Mouse (Mus musculus): ENCODE measurements at regions not wholly inside any gene's neighbourhood (a gene's known extent, or its start where the extent isn't known, plus 50 kb on each side); places are given as distances from the start of the nearest gene placed in this dataset.

DNA sequence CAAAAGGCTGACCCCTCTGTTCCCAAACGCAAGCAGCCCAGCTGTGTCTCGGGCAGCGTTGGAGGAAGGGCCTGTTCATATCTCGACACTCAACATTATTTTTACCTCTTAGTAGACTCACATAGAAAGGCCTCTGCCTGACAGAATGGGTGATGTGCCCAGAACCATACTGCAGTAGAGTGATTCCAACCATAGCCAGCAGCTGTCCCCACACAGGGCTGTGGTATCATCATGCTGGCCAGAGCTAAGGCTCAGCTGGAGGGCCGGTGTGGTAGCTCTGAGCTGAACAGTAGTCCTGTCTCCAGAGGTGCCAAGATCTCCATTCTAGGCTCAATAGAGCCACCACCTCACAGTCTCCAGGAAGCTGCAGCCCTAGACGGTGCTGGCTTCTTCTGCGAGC is 437.3 kb downstream of the Matn1 start:
- no peak for DNase-seq

GRCm38 (mm10) chr4:131383862-131384261 is 439.7 kb downstream of the Matn1 start:
- DNase-seq = no peak

DNA sequence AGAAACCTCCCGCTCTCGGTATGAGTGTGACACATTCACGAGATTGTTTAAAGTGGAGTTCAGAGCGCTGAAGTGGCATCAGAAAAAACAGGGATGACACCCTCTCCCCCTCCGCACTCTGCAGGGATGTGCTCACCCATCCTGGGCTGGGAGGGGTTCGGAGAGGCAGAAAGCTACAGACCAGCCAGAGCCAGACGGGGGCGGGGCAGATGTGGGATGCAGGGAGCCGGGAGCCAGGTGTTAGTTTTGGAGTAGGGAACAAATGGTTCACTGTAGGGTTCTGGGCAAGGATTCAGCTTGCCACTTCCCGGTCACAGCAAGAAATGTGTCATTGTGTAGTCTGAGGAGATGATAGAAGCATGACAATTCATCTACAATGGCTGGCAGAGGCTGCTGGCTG is 442.8 kb downstream of the Matn1 start:
- no peak for DNase-seq

DNA sequence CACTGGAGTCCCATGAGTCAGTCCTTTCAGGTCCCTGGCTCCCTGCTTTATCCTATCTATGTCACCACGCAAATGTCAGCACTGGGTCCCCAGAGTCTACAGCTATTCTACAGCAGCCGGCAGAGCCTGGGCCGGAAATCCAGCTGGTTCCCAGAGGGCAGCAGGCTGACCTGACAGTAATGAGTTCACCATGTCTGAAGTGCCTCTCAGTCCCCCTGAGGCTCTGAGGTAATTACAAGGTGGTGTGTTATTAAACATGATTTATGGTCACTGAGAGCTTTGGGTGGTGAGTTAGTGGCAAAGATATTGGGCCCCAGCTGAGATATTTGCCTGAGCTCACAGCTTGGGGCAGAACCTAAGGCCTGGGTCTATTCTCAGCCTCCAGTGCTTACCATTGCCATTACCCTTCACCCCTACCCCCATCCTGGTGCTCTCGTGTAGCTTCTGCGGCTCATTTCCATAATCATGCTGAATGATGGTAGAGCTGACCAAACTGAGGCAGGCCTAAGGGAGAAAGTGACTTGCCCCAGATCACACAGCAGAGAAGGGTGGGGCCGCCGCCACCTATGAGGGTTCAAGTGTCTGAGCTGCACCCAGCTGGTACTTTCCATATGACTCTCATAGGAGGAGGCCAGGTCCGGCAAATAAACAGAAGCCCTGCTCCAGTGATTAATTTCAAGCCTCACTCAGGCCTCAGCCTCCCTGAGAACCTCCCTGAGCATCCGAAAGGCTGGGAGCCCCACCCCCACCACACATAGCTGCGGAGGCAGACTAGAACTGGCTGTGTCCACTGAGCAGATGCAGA is 446.8 kb downstream of the Ptpru start:
- peak; percentile 25 for DNase-seq

DNA sequence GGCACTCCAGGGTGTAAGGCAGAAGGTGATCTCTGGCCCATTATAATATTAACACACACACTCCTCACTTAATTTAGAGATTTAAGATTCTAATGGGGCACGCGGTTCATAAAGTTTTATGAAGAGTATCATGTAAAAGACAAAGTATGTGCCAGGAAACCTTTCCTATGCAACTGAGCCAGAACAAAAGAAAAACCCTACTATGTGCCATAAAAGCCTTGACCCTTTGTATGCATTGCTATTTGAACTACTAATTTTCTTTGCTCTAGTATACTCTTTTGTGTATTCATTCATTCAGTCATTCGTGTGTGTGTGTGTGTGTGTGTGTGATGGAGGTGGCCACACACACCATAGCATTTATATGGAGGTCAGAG is 446.2 kb downstream of the Ptpru start:
- no peak for DNase-seq

GRCm38 (mm10) chr4:131392478-131392877 is 445.6 kb downstream of the Ptpru start:
- DNase-seq = no peak

DNA sequence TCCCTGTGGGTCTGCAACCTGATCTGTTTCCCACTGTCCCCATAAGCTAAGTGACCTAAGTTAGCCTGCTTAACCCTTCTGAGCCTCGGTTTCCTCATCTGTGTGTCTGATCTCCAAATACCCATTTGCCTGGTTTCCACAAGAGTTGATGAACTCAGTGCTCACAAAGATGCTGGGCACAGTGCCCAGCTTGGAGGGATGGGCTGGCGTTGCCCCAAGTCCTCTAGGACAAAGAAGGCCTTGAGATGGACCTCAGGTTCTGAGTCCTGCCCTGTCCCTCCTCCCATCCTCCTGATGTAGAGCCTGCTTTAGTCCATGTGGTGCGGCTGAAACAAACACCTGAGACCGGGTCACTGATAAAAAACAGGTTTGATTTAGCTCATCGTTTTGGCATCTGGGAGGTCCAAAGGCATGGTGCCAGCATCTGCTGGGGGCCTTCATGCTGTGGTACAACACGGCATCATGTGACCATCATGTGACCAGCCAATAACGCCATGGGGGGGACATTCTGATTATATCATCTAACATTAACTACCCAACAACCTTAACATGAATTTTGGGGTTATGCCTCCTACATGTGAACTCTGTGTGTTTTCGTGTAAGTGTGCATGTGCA is 441.8 kb downstream of the Ptpru start:
- no peak for DNase-seq

DNA sequence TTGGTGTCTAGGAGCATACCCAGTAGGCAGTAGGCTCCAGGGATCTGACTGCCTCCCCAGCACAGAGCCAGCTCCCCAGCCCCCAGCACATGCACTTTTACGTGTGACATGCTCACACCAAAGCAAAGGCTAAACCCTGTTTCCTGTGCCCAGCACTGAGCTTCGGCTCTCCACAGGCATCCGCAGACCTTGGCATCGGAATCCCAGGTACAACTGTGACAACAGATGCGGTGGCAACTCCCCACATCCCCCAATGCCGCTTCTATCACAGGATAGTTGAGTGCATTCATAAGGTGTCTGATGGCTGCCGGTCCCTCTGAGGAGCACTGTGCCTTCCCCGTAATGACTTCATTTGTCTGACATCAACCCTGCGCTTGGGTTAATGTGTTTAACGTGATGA is 440.9 kb downstream of the Ptpru start:
- DNase-seq = no peak

DNA sequence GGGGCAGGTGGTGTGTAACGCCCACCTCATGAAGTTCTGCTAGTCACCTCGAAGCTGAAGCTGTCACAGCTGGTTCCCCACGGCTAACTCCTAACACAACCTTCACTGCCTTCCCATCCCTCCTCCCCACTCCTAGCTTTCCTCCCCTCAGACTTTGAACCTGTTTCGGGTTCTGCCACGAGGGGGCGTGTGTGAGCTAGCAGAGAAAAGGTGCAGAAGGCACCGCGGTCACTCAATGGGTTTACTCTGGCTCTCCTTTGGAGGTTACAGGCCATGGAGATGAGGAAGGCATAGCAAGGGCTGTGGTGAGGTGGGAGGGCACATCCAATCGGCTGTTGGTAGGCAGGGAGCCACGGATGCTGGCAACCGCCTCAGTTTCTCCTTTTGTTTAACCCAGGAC is 437.3 kb downstream of the Ptpru start:
- DNase-seq = peak; percentile 46

- no peak for DNase-seq
Measured at GRCm38 (mm10) chr4:131401255-131401654, 436.8 kb downstream of the Ptpru start.

DNA sequence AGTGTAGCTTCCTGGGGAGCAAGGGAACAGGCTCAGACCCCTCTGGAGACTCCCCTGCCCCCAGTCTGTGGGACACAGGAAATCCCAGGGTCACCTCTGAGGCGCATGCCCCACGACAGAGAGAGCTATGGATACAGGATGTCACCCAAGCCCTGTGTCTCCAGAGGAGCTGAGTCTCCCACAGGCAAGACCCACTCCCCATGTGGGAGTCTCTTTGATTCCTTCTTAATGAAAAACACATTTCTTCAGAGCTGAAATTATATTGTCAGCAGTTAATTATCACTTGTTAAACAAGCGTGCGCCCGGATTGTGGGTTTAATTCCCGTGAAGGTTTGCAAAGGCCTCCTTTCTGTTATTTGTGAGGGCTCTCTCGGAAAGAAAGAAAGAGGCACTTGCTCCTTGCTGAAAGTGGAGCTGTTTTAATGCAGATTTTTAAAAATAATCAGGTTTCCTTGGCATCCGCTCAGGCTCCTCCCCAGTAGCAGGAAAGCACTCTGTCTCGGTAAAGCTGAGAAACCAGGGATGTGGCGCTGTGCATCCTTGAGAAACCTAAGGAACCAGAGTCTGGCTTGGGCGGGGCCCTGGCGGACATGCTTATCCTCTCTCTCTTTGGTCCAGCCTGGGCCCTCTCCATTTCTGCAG is 432.6 kb downstream of the Ptpru start:
- DNase-seq = no peak

DNA sequence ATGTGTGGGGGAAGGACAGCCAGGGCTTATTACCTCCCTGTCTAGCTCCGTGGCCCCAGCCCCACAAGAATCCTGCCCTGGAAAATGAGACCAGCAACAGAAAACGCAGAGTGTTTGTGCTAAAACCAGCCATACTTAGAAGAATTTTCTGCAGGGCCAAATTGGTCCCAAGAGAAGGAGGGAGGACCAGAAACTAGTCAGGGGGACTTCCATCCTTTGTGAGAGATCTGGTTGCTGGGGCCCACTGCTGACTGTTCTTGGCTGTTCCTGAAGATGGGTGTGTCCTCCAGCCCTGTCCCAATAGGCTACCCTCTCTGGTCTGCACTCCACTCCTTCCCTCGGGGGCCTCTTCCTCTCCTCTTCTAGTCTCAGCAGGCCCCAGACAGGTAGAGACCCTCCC is 430.6 kb downstream of the Ptpru start:
- no peak for DNase-seq

DNA sequence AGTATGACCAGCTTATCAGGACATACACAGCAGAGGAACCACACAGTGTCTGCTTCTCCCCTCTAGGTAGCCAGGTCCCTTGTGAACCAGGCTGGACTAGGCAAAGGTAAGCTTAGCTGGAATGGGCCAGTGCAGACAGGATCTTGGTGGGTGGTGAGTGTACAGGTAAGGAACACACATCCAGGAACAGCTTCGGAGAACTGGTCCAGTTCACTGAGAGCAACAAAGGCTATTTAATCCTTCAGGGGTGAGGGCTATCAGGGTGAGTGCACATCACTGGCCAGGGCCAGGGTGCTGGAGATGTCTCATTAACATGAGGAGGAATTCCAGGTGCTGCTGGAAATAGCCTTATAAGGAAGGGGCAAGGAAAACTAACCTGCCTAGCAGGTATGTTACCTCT is 429.4 kb downstream of the Ptpru start:
- DNase-seq = no peak

GRCm38 (mm10) chr4:131409805-131410204 is 428.3 kb downstream of the Ptpru start:
- peak; percentile 46 for DNase-seq

GRCm38 (mm10) chr4:131411936-131412335 is 426.2 kb downstream of the Ptpru start:
- no peak for DNase-seq

- DNase-seq = no peak
Measured at GRCm38 (mm10) chr4:131413380-131413779, 424.7 kb downstream of the Ptpru start.

- DNase-seq = no peak
Measured at GRCm38 (mm10) chr4:131415453-131415852, 422.6 kb downstream of the Ptpru start.

DNA sequence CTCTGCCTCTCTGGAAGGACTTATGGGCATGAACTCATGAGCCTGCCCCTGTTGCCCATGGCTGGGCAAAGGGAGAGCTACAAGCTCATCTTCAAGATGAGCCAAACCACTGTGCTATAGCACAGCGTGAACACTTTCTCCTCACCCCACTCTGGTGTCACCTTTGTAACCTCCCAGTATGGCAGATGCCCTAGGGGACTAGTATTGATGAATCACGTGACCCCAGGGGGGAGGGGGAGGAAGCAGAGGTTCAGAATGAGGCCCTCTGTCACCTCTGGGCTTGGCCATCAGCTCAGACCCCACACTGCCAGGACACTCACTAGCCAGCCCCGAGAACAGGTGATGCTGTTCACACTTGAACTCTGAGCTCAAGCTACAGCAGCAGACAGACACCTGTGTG is 421.9 kb downstream of the Ptpru start:
- no peak for DNase-seq

- DNase-seq = no peak
Measured at GRCm38 (mm10) chr4:131417159-131417748, 420.8 kb downstream of the Ptpru start.

- no peak for DNase-seq
Measured at GRCm38 (mm10) chr4:131425311-131425710, 412.8 kb downstream of the Ptpru start.

DNA sequence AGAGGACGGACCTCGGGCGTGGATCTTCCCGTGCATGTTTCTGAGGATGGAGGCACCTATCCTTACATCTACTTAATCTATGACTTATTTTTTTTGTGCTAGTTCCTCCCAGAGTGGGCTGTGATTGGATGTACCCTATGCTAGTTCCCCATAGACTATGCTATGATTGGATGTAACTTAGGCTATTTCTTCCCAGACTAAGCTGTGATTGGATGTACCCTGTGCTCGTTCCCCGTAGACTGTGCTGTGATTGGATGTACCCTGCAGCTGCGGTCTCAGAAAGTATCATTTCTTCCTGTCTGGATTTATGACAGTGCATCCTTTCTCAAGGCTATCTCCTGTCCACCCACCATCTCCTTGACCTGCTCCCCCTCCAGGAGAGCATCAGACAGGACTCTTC is 410.2 kb downstream of the Ptpru start:
- DNase-seq = no peak

DNA sequence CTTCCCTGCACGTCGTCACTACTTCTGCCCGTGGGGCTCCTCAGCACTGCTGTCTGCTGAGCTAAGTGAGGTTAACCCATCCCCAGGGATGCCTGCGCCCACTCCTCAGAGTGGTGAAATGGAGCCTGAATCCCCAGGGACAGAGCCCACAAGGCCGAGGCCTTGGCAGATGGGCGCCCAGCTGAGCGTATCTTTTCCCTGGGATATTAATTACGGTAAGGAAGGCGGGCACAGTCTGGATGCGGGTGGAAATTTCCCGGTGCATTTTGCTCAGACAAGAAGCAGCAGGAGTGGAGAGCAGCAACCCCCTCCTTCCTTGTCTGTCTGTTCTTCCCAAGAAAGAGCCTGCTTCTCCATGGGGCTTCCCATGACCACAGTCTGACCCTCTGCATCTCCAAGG is 408.7 kb downstream of the Ptpru start:
- no peak for DNase-seq

- no peak for DNase-seq
Measured at GRCm38 (mm10) chr4:131430420-131430819, 407.7 kb downstream of the Ptpru start.

DNA sequence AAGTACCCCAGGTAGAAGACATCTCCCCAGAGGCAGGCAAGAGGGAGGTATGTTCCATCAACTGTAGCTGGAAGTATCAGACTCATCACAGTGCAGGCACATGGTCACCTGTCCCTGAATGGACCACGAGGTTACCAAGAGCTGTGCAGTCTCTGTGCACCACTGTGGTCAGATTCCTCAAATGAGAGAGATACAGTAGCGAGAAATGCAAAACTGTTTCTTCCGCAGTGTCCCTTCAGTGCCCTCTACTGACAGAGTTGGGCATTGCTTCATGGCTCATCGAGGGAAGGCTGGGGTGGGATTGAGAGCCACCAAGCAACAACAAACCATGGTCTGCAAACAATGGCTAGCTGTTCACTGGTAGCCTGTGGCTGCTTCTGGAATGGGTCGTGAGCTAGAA is 406.9 kb downstream of the Ptpru start:
- DNase-seq = peak; percentile 72

Data from lung, postnatal 10 days (tissue).